Mouse (Mus musculus): ENCODE results near the gene Ccdc65. TPM values are rescaled to one million over a fixed set of nuclear protein-coding genes. Genes with fewer than 3 reads are reported as not detected.
"Not testable (repeated sequence)": the region's sequence is repeated elsewhere in the genome, so short reads cannot be mapped to it uniquely, and the experiment has no call there.

Ccdc65 gene
- total RNA-seq, 1 experiment: 0.76 TPM

DNA sequence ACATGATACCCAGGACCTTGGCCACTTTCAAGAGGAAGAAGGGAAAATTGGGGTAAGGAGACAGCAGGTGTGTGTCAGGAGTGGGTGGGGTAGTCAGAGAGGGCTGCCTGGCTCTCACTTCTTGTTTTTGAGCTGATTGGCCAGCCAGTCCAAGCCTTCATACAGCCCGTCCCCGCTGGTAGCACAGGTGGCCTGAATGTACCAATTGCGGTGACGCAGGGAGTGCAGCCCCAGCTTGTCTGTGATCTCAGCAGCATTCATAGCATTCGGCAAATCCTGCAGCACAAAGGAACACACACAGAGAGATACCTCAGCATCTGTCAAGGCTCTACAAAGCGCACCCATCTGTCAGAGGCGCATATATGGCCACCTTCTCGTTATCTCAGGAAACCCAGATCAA lies 32.2 kb downstream of the Ccdc65 start:
- DNase-seq (ENCODE audit: low read depth, low spot score): no peak
- Histone ChIP-seq H3K27ac (ENCODE audit: insufficient read depth, low read depth, low read length, poor library complexity, severe bottlenecking) (no peak overlapping the region), H3K4me3 (ENCODE audit: insufficient read depth in 1 of 2, low read depth in 1 of 2, low read length in 2 of 2, poor library complexity in 1 of 2, severe bottlenecking in 1 of 2) (no peak overlapping the region), H3K36me3 (ENCODE audit: control insufficient read depth, insufficient read depth, low read length, poor library complexity, severe bottlenecking) (peaks cover 39% of the 10 kb centered on the region), H3K9me3 (ENCODE audit: control insufficient read depth, insufficient read depth, low read depth, low read length) (no peaks in the 10 kb centered on the region), H3K4me1 (ENCODE audit: control insufficient read depth in 2 of 2, insufficient read depth in 2 of 2, low read length in 2 of 2, poor library complexity in 1 of 2) (no peaks in the 10 kb centered on the region), H3K9ac (ENCODE audit: insufficient read depth, low read depth, low read length, poor library complexity, severe bottlenecking) (no peak overlapping the region)
- in situ Hi-C loops (cut with MboI; ENCODE audit: low sequenced_read_pairs in 2 of 2, unreplicated experiment in 2 of 2): no loop called here
- TF ChIP-seq MAFK (IDR thresholded peaks at IDR 0.05; ENCODE audit: insufficient read depth, low read depth, low read length) (no peak), CHD2 (IDR thresholded peaks at IDR 0.05; ENCODE audit: low read depth, low read length) (no peak), ZC3H11A (IDR thresholded peaks at IDR 0.05; ENCODE audit: borderline replicate concordance, low read depth, low read length) (no peak), ZNF384 (IDR thresholded peaks at IDR 0.05; ENCODE audit: low read depth, low read length) (no peak), HCFC1 (IDR thresholded peaks at IDR 0.05; ENCODE audit: borderline replicate concordance, insufficient read depth, low read length) (no peak)

DNA sequence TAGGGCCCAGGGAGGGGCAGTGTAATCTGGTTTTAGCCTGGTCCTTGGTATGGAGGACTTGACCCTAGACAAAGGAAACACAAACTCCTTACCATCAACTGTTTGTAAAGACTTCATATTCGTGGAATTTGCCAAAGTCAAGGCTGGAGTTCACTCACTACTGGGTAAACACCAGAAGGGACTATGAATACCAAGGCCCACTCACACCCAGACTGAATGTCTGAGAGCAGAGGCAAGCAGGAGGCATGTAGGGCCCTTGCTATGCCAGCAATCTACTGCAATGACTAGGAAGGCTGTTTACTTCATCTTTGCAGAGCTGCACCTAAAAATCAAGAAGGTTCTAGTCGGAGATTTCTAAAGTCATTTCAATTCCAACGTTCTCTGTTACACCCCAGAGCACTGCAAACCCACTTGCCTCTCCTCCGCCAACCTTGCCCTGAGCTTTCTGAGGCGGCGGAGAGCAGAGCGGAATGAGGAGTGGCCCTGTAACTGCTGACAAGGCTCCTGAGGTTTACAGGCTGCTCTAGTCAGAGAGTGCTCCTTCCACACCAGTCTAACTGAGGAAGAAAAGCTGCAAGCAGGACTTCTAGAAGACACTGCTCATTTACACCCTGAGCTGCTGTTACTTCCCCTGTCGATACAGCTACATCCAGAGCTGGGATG lies 34.9 kb downstream of the Ccdc65 start:
- TF ChIP-seq ZNF384 (IDR thresholded peaks at IDR 0.05; ENCODE audit: low read depth, low read length) (no peak), ZC3H11A (IDR thresholded peaks at IDR 0.05; ENCODE audit: borderline replicate concordance, low read depth, low read length) (no peak), HCFC1 (IDR thresholded peaks at IDR 0.05; ENCODE audit: borderline replicate concordance, insufficient read depth, low read length) (no peak), MAFK (IDR thresholded peaks at IDR 0.05; ENCODE audit: insufficient read depth, low read depth, low read length) (no peak), CHD2 (IDR thresholded peaks at IDR 0.05; ENCODE audit: low read depth, low read length) (no peak)
- Histone ChIP-seq H3K36me3 (ENCODE audit: control insufficient read depth, insufficient read depth, low read length, poor library complexity, severe bottlenecking) (peaks cover 29% of the 10 kb centered on the region), H3K9me3 (ENCODE audit: control insufficient read depth, insufficient read depth, low read depth, low read length) (no peaks in the 10 kb centered on the region), H3K27ac (ENCODE audit: insufficient read depth, low read depth, low read length, poor library complexity, severe bottlenecking) (no peak overlapping the region), H3K4me3 (ENCODE audit: insufficient read depth in 1 of 2, low read depth in 1 of 2, low read length in 2 of 2, poor library complexity in 1 of 2, severe bottlenecking in 1 of 2) (no peak overlapping the region), H3K9ac (ENCODE audit: insufficient read depth, low read depth, low read length, poor library complexity, severe bottlenecking) (no peak overlapping the region), H3K4me1 (ENCODE audit: control insufficient read depth in 2 of 2, insufficient read depth in 2 of 2, low read length in 2 of 2, poor library complexity in 1 of 2) (no peaks in the 10 kb centered on the region)
- in situ Hi-C loops (cut with MboI; ENCODE audit: low sequenced_read_pairs in 2 of 2, unreplicated experiment in 2 of 2): no loop called here
- DNase-seq (ENCODE audit: low read depth, low spot score): no peak

GRCm38 (mm10) chr15:98743863-98744262 lies 35.9 kb downstream of the Ccdc65 start:
- H3K27ac ChIP-seq (ENCODE audit: insufficient read depth, low read depth, low read length, poor library complexity, severe bottlenecking); H3K4me3 ChIP-seq (ENCODE audit: insufficient read depth in 1 of 2, low read depth in 1 of 2, low read length in 2 of 2, poor library complexity in 1 of 2, severe bottlenecking in 1 of 2); H3K9ac ChIP-seq (ENCODE audit: insufficient read depth, low read depth, low read length, poor library complexity, severe bottlenecking); DNase-seq (ENCODE audit: low read depth, low spot score); H3K9me3 ChIP-seq (ENCODE audit: control insufficient read depth, insufficient read depth, low read depth, low read length); H3K4me1 ChIP-seq (ENCODE audit: control insufficient read depth in 2 of 2, insufficient read depth in 2 of 2, low read length in 2 of 2, poor library complexity in 1 of 2); in situ Hi-C loops (cut with MboI; ENCODE audit: low sequenced_read_pairs in 2 of 2, unreplicated experiment in 2 of 2): not testable (repeated sequence)
- peaks cover 27% of the 10 kb centered on the region for H3K36me3 ChIP-seq (ENCODE audit: control insufficient read depth, insufficient read depth, low read length, poor library complexity, severe bottlenecking)

GRCm38 (mm10) chr15:98746344-98746965 lies 38.4 kb downstream of the Ccdc65 start:
- Histone ChIP-seq H3K27ac (ENCODE audit: insufficient read depth, low read depth, low read length, poor library complexity, severe bottlenecking) (no peak overlapping the region), H3K36me3 (ENCODE audit: control insufficient read depth, insufficient read depth, low read length, poor library complexity, severe bottlenecking) (peaks cover 7% of the 10 kb centered on the region; the same call in 1 of the 2 replicates), H3K4me1 (ENCODE audit: control insufficient read depth in 2 of 2, insufficient read depth in 2 of 2, low read length in 2 of 2, poor library complexity in 1 of 2) (no peaks in the 10 kb centered on the region), H3K4me3 (ENCODE audit: insufficient read depth in 1 of 2, low read depth in 1 of 2, low read length in 2 of 2, poor library complexity in 1 of 2, severe bottlenecking in 1 of 2) (no peak overlapping the region), H3K9ac (ENCODE audit: insufficient read depth, low read depth, low read length, poor library complexity, severe bottlenecking) (no peak overlapping the region), H3K9me3 (ENCODE audit: control insufficient read depth, insufficient read depth, low read depth, low read length) (no peaks in the 10 kb centered on the region)
- in situ Hi-C loops (cut with MboI; ENCODE audit: low sequenced_read_pairs in 2 of 2, unreplicated experiment in 2 of 2): no loop called here
- TF ChIP-seq ZC3H11A (IDR thresholded peaks at IDR 0.05; ENCODE audit: borderline replicate concordance, low read depth, low read length) (no peak), HCFC1 (IDR thresholded peaks at IDR 0.05; ENCODE audit: borderline replicate concordance, insufficient read depth, low read length) (no peak), ZNF384 (IDR thresholded peaks at IDR 0.05; ENCODE audit: low read depth, low read length) (no peak), MAFK (IDR thresholded peaks at IDR 0.05; ENCODE audit: insufficient read depth, low read depth, low read length) (no peak), CHD2 (IDR thresholded peaks at IDR 0.05; ENCODE audit: low read depth, low read length) (no peak)
- DNase-seq (ENCODE audit: low read depth, low spot score): no peak
